Mouse (Mus musculus): ENCODE measurements around the gene Clmn.

GRCm38 (mm10) chr12:104880367-104880766 lies 15.5 kb upstream of the Clmn start:
- no peak for TF ChIP-seq POLR2A (IDR thresholded peaks at IDR 0.05; ENCODE audit: low read depth, low read length)
- no peak for TF ChIP-seq CTCF (IDR thresholded peaks at IDR 0.05; ENCODE audit: extremely low read depth, insufficient read depth, insufficient read length, insufficient replicate concordance)

All from spleen, adult 2 months (tissue).